Mouse (Mus musculus): ENCODE measurements around the gene Unc79. TPM values are rescaled to one million over a fixed set of nuclear protein-coding genes. Genes with fewer than 3 reads are reported as not detected.

Unc79 gene
- 7.4 and 7.8 TPM in 2 replicates for polyA plus RNA-seq (2015; fragmentation: Nextera tagmentation; extraction: Ambion mirVana)

- H3K27me3 ChIP-seq (ENCODE audit: control insufficient read depth, insufficient read depth, low read depth, low read length): no peaks in the 10 kb centered on the region
- under 1% methylated on average over 47 of the region's 48 CpGs for WGBS
- peak within 1 kb of the TSS; percentile 99 for H3K27ac ChIP-seq (ENCODE audit: low read length)
These were observed at the start of gene Unc79 for GRCm38 (mm10) chr12:102948778-102949394. TSS of gene Unc79 (plus strand) at chr12:102948859.

DNA sequence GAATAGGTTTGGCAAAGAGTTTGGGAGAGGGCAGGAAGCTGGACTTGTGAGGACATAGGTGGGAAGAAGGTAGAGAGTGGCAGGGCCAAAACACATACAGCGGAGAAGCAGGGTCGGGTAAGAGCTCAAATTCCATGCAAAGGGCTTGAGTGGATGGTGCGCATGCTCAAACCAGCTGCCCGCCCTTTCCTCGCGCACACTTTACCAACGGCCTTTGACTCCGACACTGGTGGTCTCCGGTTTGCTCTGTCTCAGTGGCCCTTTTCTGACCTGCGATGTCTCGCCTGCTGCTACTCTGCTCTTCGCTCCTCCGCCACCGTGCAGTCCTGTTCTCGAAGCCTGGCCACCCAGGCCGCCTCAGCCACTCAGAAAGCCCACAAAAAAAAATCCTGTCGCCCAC lies 49.6 kb upstream of the Unc79 start, which contains the start of gene Cox8c:
TSS of gene Cox8c (plus strand) at position 226 of the 400 bp plus-strand sequence.
- Histone ChIP-seq H3K9me3 (replicated peaks; ENCODE audit: control insufficient read depth, low read length, poor library complexity, severe bottlenecking) (0 out of 2 replicates have a peak, but pooled peaks cover 2% of the 10 kb centered on the region), H3K27me3 (ENCODE audit: control insufficient read depth, insufficient read depth, low read depth, low read length) (no peaks in the 10 kb centered on the region), H3K36me3 (ENCODE audit: control insufficient read depth, insufficient read depth, low read length) (no peaks in the 10 kb centered on the region), H3K27ac (ENCODE audit: low read length) (no peak within 1 kb of the TSS), H3K4me2 (ENCODE audit: low read length) (no peak within 1 kb of the TSS), H3K4me3 (ENCODE audit: low read depth, low read length) (no peak within 1 kb of the TSS), H3K9ac (ENCODE audit: low read depth, low read length) (no peak within 1 kb of the TSS), H3K4me1 (ENCODE audit: control insufficient read depth, insufficient read depth, low read length) (no peaks in the 10 kb centered on the region)
- ATAC-seq: no peak
- WGBS: 95% methylated on average over 17 of the region's 17 CpGs

More at GRCm38 (mm10) chr12:102948778-102949394, at the start of gene Unc79:
- H3K4me3 ChIP-seq (ENCODE audit: low read depth, low read length): peak within 1 kb of the TSS; percentile 80
- H3K4me2 ChIP-seq (ENCODE audit: low read length): peak within 1 kb of the TSS; percentile 82
- H3K9me3 ChIP-seq (replicated peaks; ENCODE audit: control insufficient read depth, low read length, poor library complexity, severe bottlenecking): no peaks in the 10 kb centered on the region
- H3K36me3 ChIP-seq (ENCODE audit: control insufficient read depth, insufficient read depth, low read length): no peaks in the 10 kb centered on the region
- peaks cover 32% of the 10 kb centered on the region for H3K4me1 ChIP-seq (ENCODE audit: control insufficient read depth, insufficient read depth, low read length)
- ATAC-seq: peak; percentile 92
- H3K9ac ChIP-seq (ENCODE audit: low read depth, low read length): peak within 1 kb of the TSS; percentile 89

- Histone ChIP-seq H3K4me2 (ENCODE audit: low read length) (no peak overlapping the region), H3K9me3 (replicated peaks; ENCODE audit: control insufficient read depth, low read length, poor library complexity, severe bottlenecking) (no peaks in the 10 kb centered on the region), H3K36me3 (ENCODE audit: control insufficient read depth, insufficient read depth, low read length) (no peaks in the 10 kb centered on the region), H3K9ac (ENCODE audit: low read depth, low read length) (no peak overlapping the region), H3K27ac (ENCODE audit: low read length) (no peak overlapping the region), H3K4me3 (ENCODE audit: low read depth, low read length) (no peak overlapping the region), H3K27me3 (ENCODE audit: control insufficient read depth, insufficient read depth, low read depth, low read length) (no peaks in the 10 kb centered on the region), H3K4me1 (ENCODE audit: control insufficient read depth, insufficient read depth, low read length) (no peaks in the 10 kb centered on the region)
- no peak for ATAC-seq
- 24% methylated on average over 3 of the region's 3 CpGs for WGBS
These were observed 40.5 kb upstream of the Unc79 start for GRCm38 (mm10) chr12:102908191-102908590.

DNA sequence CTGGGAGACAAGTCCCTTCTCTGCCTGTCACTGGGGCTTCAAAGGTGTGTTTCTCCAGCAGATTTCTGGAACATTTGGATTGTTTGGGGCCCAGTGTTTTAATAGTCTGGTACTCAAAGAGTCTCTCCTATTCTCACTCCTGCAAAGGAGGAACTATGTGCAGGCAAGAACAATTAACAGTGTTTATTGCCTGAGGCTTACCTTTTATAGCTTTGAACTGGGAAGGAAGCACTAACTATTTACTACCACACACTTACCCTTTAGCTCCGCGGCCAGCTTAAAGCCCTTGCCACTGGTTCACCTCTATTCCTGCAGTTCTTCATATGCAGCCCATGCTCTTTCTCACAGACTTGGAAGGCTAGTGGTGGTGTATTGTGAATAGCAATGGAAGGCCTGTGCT lies 32.6 kb upstream of the Unc79 start:
- Histone ChIP-seq H3K9me3 (replicated peaks; ENCODE audit: control insufficient read depth, low read length, poor library complexity, severe bottlenecking) (no peaks in the 10 kb centered on the region), H3K9ac (ENCODE audit: low read depth, low read length) (no peak overlapping the region), H3K4me3 (ENCODE audit: low read depth, low read length) (no peak overlapping the region), H3K4me2 (ENCODE audit: low read length) (no peak overlapping the region), H3K27me3 (ENCODE audit: control insufficient read depth, insufficient read depth, low read depth, low read length) (no peaks in the 10 kb centered on the region), H3K27ac (ENCODE audit: low read length) (no peak overlapping the region), H3K36me3 (ENCODE audit: control insufficient read depth, insufficient read depth, low read length) (no peaks in the 10 kb centered on the region), H3K4me1 (ENCODE audit: control insufficient read depth, insufficient read depth, low read length) (no peaks in the 10 kb centered on the region)
- 94% methylated on average over 2 of the region's 2 CpGs for WGBS
- no peak for ATAC-seq

DNA sequence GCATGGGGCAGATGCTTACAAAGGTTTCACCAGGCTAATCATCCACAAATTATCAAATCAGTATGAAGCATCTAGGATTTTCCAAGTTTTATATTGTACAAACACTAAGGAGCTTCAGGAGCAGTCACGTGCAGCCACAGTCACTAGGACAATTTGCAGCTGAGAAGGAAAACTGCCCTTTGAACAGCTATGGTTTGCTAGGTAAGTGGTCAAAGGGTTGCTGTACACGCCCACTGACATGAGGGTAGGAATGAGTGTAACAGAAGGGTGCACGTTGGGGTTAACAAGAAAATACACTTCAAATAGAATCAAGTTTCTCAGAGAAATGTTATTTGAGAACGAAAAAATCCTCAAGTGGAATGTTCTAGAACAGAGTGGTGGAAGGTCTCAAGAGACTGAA lies 18.9 kb upstream of the Unc79 start:
- H3K27ac ChIP-seq (ENCODE audit: low read length): no peak overlapping the region
- no peak overlapping the region for H3K4me3 ChIP-seq (ENCODE audit: low read depth, low read length)
- H3K27me3 ChIP-seq (ENCODE audit: control insufficient read depth, insufficient read depth, low read depth, low read length): no peaks in the 10 kb centered on the region
- H3K4me2 ChIP-seq (ENCODE audit: low read length): no peak overlapping the region
- H3K36me3 ChIP-seq (ENCODE audit: control insufficient read depth, insufficient read depth, low read length): no peaks in the 10 kb centered on the region
- no peaks in the 10 kb centered on the region for H3K9me3 ChIP-seq (replicated peaks; ENCODE audit: control insufficient read depth, low read length, poor library complexity, severe bottlenecking)
- ATAC-seq: no peak
- H3K9ac ChIP-seq (ENCODE audit: low read depth, low read length): no peak overlapping the region
- no peaks in the 10 kb centered on the region for H3K4me1 ChIP-seq (ENCODE audit: control insufficient read depth, insufficient read depth, low read length)
- 82% methylated on average over 4 of the region's 4 CpGs for WGBS

GRCm38 (mm10) chr12:102930335-102930734 lies 18.3 kb upstream of the Unc79 start:
- no peaks in the 10 kb centered on the region for H3K36me3 ChIP-seq (ENCODE audit: control insufficient read depth, insufficient read depth, low read length)
- no peak overlapping the region for H3K9ac ChIP-seq (ENCODE audit: low read depth, low read length)
- 86% methylated on average over 1 of the region's 1 CpGs for WGBS
- ATAC-seq: no peak
- H3K27ac ChIP-seq (ENCODE audit: low read length): no peak overlapping the region
- no peaks in the 10 kb centered on the region for H3K9me3 ChIP-seq (replicated peaks; ENCODE audit: control insufficient read depth, low read length, poor library complexity, severe bottlenecking)
- no peak overlapping the region for H3K4me2 ChIP-seq (ENCODE audit: low read length)
- no peak overlapping the region for H3K4me3 ChIP-seq (ENCODE audit: low read depth, low read length)
- no peaks in the 10 kb centered on the region for H3K4me1 ChIP-seq (ENCODE audit: control insufficient read depth, insufficient read depth, low read length)
- H3K27me3 ChIP-seq (ENCODE audit: control insufficient read depth, insufficient read depth, low read depth, low read length): no peaks in the 10 kb centered on the region

DNA sequence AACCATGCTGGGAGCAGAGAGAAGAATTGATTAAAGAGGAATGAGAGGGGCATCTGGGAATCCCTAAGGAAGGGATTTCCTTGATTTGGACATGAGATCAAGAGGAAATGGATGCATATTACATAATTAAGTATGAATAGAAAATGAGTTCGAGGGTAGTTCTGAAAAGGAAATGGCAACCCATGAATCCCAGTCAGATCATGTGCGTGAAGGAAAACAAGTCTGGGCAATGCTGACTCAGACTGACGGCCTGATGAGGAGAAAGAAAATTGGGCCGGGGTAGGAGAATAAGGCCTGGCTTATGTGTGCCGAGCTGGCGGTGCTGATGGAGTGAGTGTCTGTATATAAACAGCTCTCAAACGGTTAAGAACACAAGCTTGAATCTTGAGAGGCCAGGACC lies 17.9 kb upstream of the Unc79 start:
- WGBS: 86% methylated on average over 7 of the region's 7 CpGs
- no peaks in the 10 kb centered on the region for H3K36me3 ChIP-seq (ENCODE audit: control insufficient read depth, insufficient read depth, low read length)

DNA sequence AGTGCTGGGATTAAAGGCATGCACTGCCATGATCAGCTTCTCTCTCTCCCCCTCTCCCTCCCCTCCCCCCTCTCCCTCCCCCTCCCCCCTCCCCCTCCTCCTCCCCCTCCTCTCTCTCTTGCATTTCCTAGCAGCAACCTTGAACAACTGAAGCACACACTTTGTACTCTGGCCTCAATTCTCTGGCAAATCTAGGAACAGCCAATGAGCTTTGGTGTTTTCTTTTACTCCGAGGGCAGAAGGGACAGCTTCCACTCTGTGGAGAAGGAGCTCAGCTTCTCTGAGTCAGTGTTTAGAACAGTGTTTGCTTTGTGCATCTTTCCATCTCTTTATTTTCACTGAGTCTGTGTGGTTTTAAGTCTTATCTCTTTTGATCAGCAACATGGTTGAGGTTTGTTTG lies 12.8 kb upstream of the Unc79 start:
- WGBS: 29% methylated on average over 1 of the region's 1 CpGs
- no peak overlapping the region for H3K4me2 ChIP-seq (ENCODE audit: low read length)
- H3K27ac ChIP-seq (ENCODE audit: low read length): no peak overlapping the region
- H3K9ac ChIP-seq (ENCODE audit: low read depth, low read length): no peak overlapping the region
- H3K36me3 ChIP-seq (ENCODE audit: control insufficient read depth, insufficient read depth, low read length): no peaks in the 10 kb centered on the region
- ATAC-seq: no peak
- H3K27me3 ChIP-seq (ENCODE audit: control insufficient read depth, insufficient read depth, low read depth, low read length): no peaks in the 10 kb centered on the region
- no peaks in the 10 kb centered on the region for H3K9me3 ChIP-seq (replicated peaks; ENCODE audit: control insufficient read depth, low read length, poor library complexity, severe bottlenecking)
- H3K4me3 ChIP-seq (ENCODE audit: low read depth, low read length): no peak overlapping the region
- no peaks in the 10 kb centered on the region for H3K4me1 ChIP-seq (ENCODE audit: control insufficient read depth, insufficient read depth, low read length)

More for the DNA sequence above, 17.9 kb upstream of the Unc79 start:
- Histone ChIP-seq H3K27ac (ENCODE audit: low read length) (no peak overlapping the region), H3K27me3 (ENCODE audit: control insufficient read depth, insufficient read depth, low read depth, low read length) (no peaks in the 10 kb centered on the region), H3K4me2 (ENCODE audit: low read length) (no peak overlapping the region), H3K4me1 (ENCODE audit: control insufficient read depth, insufficient read depth, low read length) (no peaks in the 10 kb centered on the region), H3K4me3 (ENCODE audit: low read depth, low read length) (no peak overlapping the region), H3K9ac (ENCODE audit: low read depth, low read length) (no peak overlapping the region), H3K9me3 (replicated peaks; ENCODE audit: control insufficient read depth, low read length, poor library complexity, severe bottlenecking) (no peaks in the 10 kb centered on the region)
- ATAC-seq: no peak

DNA sequence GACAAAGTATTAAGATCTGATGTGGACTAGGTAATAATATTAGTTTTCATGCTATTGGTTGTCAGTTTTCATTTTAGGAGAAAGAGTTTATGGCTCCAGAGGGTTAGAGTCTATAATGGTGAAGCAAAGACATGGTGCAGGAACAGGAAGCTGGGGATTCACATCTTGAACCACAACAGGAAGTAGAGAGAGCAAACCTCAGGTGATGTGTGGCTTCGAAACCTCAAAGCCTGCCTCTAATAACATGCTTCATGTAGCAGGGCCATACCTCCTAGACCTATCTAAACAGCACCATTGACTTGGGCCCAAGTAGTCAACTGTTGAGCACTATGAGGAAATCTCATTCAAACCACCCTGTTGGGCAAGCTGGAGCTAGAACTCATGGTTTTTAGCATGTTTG lies 3.1 kb upstream of the Unc79 start:
- 90% methylated on average over 1 of the region's 1 CpGs for WGBS
- no peaks in the 10 kb centered on the region for H3K36me3 ChIP-seq (ENCODE audit: control insufficient read depth, insufficient read depth, low read length)
- H3K4me1 ChIP-seq (ENCODE audit: control insufficient read depth, insufficient read depth, low read length): peaks cover 5% of the 10 kb centered on the region
- H3K9me3 ChIP-seq (replicated peaks; ENCODE audit: control insufficient read depth, low read length, poor library complexity, severe bottlenecking): no peaks in the 10 kb centered on the region
- no peaks in the 10 kb centered on the region for H3K27me3 ChIP-seq (ENCODE audit: control insufficient read depth, insufficient read depth, low read depth, low read length)
- no peak overlapping the region for H3K27ac ChIP-seq (ENCODE audit: low read length)
- no peak for ATAC-seq
- H3K9ac ChIP-seq (ENCODE audit: low read depth, low read length): no peak overlapping the region
- no peak overlapping the region for H3K4me3 ChIP-seq (ENCODE audit: low read depth, low read length)
- no peak overlapping the region for H3K4me2 ChIP-seq (ENCODE audit: low read length)
